Mouse (Mus musculus): ENCODE results near the gene Hspbap1. TPM values are rescaled to one million over a fixed set of nuclear protein-coding genes. Genes with fewer than 3 reads are reported as not detected.

Hspbap1 gene
- total RNA-seq, 4 experiments from 2014 or later, result 6.4 to 7.5 (median 6.9) TPM

DNA sequence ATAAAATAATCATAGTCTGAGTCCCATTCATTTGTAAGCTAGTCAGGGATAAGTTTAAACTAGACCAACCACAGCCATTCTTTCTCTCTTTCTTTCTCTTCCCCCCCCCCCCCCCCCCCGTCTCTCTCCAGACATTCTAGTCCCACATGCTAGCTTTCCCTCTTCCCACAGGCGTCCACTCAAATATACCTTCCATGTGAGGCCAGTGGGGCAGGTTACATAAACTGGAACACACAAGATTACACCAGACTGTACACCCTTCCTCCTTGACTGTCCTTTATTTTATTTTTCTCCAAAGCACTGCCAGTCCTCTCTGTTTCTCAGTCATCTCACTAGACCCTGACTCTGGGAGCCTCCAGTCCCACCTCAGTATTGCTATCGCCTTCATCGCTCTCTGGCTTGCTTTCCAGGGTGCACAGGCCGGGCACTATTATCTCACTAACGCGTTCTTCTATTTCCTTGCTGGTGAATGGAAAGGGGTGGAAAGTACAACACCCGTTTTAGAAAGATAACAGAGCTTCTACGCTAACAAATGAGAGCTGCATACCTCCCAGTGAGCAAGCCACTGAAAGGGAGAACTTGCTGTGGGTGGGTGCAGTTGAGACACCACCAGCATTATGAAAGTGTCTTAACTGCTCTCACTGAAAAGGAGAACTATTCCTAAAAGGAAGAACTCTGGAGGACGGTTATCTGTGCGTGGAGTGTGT lies 6.4 kb upstream of the Hspbap1 start:
- DNase-seq (ENCODE audit: low spot score in 2 of 2), result no peak

DNA sequence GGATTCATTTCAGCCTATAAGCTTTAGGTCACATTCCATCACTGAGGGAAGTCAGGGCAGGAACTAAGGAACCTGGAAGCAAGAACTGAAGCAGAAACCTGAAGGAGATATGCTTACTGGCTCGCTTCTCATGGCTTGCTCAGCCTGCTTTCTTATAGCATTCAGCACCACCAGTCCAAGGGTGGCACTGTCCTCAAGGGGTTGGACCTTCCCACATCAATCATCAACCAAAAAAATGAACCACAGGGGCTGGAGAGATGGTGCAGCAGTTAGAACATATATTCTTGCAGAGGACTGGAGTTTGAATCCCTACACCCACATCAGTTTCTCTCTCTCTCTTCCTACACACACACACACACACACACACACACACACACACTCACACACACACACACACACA lies 5.2 kb upstream of the Hspbap1 start:
- no peak for DNase-seq (ENCODE audit: low spot score in 2 of 2)

DNA sequence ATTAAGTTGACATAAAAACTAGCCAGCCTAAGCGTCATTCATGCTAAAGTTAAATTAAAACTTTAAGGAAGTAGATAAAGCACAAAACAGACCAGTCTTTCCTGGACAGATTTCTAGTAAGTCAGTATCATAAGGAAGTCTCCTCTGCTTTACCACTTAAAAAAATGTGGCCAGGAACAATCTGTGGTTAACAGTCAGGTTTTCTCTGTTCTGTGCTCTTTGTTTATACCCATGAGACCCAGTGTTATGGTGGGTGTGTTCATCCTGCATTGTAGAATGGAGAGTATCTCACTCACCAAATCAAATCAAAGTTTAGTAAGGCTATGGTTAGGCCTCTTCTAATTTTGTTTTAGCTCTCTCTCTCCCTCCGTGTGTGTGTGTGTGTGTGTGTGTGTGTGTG lies 4.7 kb upstream of the Hspbap1 start:
- DNase-seq (ENCODE audit: low spot score in 2 of 2), result no peak

DNA sequence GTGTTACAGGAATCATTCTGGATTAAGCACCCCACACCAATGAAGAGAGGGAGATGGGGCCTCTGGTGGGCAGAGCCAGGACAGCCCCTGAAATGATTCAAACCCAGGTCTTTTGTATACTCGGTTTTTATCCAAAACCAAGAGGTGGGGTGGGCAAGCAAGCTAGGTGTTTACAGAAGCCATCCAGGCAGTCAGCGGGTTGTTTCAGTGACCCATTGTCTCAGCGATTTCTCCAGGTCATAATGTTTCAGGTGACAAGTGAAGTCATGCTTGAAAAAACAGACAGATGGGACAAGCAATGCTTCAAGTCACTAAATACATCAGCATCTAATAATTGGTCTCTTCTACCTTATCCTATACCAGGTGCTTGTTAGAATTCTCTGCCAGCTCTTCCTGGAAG lies 3.8 kb upstream of the Hspbap1 start:
- DNase-seq (ENCODE audit: low spot score in 2 of 2), result no peak

DNA sequence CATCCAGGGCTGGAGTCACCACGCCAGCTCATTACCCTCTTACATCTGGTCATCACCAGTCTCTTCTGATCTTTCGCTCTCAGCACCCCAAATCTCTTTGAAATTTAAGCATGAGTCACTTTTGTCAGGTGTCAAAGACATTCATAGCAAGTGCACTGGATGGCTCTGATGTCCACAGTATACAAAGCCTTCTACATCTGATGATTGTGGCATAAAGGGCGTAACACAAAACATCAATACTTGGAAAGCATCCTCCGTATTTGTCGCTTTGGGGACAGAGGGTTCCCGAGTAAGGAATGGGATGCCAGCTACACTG lies 1.7 kb upstream of the Hspbap1 start:
- DNase-seq (ENCODE audit: low spot score in 2 of 2), result no peak

DNA sequence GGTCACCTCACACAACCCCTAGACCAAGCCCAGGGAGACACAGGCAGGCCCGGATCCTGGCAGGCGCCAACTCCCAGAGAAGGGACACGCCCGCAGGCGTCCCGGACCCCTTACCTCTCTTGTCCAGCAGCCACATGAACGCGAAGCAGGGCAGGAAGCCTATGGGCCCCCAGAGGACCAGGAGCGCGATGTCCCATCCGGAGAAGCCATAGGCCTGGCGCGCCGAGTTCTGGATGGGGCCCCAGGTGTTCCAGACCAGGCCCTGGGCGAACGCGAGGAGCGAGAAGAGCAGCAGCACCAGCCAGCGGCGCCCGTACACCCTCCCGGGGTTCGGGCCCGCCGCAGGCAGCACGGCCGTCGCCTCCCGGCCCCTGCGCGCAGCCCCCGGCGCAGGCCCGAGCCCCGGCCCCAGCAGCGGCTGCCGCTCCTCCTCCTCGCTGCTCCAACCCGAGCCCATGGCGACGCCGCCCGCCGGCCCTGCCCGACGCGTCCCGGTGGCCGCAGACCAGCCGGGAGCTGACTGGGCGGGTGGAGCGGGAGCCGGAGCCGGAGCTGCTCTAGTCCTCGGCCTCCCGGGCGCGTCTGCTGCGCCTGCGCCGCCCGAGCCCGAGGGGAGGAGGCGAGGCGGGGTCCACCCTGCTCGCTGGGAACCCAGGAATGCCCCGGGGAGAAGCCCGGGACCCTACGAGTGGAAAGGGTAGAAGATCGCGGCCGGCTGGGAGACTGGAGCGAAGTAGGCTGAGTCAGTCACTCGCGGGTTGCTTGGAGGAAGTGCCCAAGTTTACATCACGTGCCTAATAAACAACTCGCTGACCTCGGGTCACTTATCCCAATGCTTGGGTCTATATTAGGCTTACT lies 1.2 kb upstream of the Hspbap1 start, which contains the start of gene Dirc2:
Gene Dirc2 (minus strand): TSS at position 572 of the 858 bp plus-strand sequence.
- peak; percentile 61 to 66 for DNase-seq (ENCODE audit: low spot score in 2 of 2)

DNA sequence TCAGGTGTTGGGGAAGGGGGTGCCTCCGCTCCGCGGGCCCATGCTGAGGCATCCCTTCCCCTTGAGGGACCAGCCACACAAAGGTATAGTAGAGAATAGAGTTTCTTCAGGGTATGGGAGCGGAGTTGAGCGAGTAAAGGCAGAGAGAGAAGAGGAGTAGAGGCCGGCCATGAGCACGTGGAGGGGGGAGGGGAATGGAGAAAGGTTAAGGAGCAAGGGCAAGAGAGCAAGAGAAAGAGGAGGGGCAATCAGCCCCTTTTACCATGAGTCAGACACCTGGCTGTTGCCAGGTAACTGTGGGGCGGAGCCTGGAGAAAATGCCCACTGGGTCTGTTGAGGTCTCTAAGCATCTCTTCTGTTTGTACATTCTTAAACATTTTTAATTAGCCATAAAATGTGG lies 966 bp downstream of the Hspbap1 start:
- DNase-seq (ENCODE audit: low spot score in 2 of 2), result no peak

DNA sequence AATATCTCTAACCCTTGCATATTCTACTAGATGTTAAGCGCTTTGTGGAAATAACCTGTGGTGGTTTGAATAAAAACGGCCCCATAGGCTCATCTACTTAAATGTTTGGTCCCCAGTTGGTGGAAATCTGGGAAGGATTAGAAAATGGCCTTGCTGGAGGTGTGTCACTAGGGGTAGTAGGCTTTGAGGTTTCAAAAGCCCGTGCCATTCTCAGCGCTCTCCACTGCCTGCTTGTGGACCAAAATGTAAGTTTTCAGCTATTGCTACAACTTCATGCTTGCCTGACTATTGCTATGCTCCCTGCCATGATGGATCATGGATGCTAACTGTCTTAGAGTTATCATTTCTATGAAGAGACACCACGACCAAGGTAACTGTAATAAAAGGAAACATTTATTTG lies 1.4 kb downstream of the Hspbap1 start:
- no peak for DNase-seq (ENCODE audit: low spot score in 2 of 2)

DNA sequence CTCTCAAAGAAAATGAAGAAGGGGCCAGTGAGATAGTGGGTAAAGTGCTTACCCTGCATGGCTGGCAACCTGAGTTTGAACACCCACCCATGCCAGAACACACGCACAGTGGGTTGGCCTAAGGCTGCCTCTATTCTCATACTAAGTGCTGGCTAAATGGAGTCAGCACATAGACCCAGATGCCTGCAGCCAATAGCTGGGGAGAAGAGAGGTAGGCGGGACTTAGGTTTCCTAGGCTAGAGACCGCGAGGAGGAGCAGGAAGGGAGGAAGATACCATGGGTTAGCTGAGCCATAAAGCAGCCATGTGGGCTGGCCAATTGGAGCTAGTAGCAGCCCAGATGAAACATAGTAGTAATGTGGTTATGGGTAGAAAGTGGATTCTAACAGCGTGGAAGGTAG lies 2.4 kb downstream of the Hspbap1 start:
- DNase-seq (ENCODE audit: low spot score in 2 of 2), result no peak

DNA sequence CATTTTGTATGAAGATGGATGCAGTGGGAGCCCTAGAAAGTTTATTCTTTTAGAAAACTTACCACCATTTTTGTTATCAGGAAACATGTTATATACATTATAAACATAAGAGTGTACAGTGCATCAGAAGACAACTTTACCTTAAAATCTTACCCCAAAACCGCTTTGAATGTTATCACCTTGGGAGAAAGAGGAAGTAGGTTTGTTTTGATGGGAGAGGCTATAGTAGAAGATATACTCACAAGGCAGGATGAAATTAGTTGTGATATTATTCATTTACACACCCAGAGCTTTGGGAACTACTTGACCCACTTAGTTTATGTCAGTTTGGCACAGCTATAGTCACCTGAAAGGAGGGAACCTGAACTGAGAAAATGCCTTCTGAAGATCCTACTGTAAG lies 5.7 kb downstream of the Hspbap1 start:
- no peak for DNase-seq (ENCODE audit: low spot score in 2 of 2)

DNA sequence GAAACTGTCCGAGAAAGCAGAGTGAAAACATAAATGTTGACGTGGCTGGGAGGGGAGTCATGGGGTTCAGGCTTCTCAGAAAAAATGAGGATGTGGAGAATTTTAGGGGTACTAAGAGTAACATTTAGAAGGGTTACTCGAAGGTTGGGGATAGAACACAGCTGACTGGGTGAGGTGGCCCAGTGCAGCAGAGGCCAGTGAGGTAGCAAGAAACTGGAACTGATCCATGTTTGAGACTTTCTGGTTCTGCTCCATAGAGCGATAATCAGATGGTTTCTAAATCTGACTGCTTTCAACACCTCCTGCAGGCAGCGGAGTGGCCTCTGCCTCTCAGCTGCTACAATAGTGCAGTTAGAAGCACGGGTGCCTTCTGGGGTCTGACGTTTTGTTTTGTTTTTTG lies 6.6 kb downstream of the Hspbap1 start:
- no peak for DNase-seq (ENCODE audit: low spot score in 2 of 2)

DNA sequence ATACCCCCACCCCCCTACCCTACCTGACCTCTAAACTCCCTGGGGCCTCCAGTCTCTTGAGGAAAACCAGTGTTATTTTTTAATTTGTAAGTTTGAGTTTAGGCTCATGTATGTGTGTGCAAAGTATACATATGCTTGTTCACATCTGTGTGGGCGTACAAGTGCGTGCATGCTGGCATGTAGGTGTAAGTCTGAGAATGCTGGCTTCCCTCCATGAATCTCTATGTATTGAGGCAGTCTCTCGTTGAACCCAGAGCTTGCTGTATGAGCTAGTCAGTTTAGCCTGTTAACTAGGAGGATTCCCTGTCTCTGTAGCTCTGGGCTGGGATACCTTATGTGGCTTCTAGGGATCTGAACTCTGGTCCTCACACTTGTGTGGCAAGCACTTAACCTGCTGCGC lies 7.6 kb downstream of the Hspbap1 start:
- DNase-seq (ENCODE audit: low spot score in 2 of 2), result no peak

DNA sequence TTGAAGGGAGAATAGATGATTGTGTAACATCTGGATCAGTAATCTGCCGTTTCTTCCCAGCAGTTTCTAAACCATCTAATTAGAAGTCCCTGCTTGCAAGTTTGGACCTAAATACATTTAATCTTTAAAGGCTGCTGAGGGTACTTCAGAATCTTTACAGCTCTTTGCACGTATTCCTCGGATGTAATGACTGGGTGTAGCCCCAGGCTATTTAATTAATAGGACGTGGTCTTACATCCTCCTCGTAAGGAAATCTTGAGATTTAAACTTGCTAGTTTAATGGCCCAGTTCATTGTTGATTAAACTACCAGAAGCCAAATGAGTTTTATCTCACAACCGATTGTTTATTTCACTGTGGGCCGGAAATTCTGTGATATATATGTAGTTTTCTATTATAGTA lies 9.5 kb downstream of the Hspbap1 start:
- DNase-seq (ENCODE audit: low spot score in 2 of 2), result no peak

DNA sequence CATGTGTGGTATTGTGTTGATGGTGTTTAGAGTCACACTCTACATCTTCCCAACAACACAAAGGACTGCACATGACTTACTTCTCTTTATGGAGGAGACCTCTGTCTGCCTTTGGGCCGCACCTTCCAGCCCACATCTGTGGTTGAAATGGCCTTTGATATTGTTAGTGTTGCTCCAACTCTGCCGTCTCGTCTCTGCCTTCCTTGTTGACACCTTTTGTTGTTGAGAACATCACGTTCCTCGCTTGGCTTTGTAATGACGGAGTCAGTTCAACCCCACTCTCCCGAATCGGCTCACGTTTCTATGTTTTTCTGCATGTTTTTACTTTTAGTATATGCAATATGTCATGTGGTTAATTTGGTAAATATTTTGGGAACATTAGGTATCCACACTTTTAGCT lies 10.9 kb downstream of the Hspbap1 start:
- DNase-seq (ENCODE audit: low spot score in 2 of 2), result no peak

DNA sequence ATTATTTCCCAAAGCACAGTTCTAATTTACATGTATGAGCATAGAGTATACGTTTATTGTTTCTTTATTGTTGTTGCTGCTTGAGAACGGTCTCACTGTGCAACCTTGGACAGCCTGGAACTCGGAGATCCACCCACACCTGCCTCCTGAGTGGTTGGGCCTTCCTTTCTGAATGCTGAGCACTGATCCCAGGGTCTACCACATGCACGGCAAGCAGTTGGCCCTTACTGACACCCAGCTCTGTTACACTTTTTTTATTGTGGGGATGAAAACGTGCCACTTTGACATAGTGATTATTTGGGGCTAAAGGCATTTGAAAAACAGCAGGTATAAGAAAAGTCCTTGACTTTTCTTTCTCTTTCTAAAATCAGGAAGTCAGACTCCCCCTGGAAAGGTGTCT lies 11.5 kb downstream of the Hspbap1 start:
- DNase-seq (ENCODE audit: low spot score in 2 of 2), result no peak

DNA sequence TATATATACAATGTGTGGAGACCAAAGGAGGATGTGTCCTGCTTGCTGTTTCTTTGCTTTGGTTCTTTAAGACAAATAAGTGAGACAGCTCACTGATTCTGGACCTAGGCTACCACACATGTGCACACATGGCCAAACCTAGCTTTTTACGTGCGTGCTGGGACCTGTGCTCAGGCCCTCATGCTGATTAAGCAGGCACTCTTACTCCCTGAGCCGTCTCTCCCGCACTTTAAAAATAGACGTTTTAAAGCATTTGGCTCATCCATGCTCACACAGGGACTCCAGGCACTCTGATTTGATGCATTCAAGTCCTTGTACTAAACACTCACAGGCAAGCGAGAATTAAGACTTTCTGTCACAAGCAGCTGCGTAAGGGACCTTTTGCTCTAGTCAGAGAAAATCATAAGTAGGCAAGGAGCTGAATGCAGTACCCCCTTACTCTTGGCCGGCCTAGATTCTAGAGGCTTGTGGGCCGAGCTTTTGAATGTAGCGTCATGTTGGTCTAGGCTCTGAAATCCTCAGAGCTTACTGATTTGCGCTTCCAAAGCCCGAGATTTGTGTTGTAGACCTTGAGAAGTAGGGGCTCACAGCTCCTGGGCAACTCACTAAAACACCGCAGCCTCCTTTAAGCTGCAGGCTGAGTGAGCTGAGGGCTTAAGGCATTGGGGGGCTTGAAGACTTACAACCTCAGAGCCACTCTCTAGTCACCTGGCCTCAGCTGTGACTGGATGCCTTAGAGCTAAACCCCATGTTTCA lies 12.5 kb downstream of the Hspbap1 start:
- DNase-seq (ENCODE audit: low spot score in 2 of 2), result no peak

DNA sequence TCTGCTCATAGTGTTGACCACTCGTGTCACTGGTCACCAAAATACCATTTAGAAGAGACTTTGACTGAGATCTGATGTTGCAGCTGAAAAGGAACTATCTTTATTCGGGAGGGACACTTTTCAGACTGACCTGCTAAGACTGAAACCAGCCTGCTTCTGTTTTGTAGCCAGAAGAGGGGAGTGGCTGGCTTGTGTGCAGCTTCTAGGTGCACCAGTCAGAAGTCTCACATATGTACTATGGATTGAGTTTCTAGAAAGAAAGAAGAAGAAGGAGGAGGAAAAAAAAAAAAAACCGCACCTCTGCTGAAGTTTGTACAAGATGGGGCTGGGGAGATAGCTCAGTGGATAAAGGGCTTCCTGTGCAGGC lies 13.0 kb downstream of the Hspbap1 start:
- DNase-seq (ENCODE audit: low spot score in 2 of 2), result no peak

DNA sequence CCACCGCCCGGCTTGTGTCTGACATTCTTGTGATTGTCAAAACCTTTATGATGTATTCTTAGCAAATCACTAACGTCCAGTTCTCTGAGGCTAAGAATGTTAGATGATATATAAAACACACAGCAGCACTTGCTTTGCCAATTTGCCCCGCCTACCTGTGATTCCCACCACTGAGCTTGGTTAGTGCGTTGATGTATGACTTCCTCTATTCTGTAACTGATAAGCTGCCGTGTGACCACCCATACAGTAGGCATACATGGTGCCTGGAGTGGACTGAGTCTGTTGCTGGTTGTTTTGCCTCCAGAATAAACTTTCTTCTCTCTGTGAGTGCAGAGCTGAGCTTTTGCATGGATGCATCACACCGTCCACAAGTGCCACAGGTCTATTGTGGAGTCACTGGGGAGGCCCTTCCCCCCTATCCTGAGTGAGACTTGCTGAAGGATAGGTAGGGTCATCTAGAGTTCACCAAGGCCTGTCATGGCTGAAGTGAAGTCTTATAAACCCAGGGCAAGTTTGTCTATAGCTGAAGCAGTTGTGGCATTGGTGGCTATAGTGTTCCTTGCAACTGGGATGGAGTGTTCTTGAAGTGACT lies 14.1 kb downstream of the Hspbap1 start:
- no peak for DNase-seq (ENCODE audit: low spot score in 2 of 2)

DNA sequence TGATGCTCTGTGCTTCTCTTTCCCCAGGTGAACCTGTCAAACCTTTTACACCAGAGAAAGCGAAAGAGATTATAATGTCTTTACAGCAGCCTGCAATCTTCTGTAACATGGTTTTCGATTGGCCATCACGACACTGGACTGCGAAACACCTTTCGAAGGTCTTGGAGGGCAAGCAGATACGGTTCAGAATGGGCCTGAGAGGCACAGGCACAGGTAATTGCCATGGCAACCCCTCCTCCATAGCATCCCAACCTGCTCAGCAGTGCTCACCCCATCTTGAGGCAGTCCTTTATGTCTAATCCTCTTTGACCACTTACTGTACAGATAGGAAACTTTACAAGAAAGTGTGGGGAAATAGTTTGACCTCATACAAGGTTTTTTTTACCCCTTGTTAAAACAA lies 17.0 kb downstream of the Hspbap1 start:
- no peak for DNase-seq (ENCODE audit: low spot score in 2 of 2)

DNA sequence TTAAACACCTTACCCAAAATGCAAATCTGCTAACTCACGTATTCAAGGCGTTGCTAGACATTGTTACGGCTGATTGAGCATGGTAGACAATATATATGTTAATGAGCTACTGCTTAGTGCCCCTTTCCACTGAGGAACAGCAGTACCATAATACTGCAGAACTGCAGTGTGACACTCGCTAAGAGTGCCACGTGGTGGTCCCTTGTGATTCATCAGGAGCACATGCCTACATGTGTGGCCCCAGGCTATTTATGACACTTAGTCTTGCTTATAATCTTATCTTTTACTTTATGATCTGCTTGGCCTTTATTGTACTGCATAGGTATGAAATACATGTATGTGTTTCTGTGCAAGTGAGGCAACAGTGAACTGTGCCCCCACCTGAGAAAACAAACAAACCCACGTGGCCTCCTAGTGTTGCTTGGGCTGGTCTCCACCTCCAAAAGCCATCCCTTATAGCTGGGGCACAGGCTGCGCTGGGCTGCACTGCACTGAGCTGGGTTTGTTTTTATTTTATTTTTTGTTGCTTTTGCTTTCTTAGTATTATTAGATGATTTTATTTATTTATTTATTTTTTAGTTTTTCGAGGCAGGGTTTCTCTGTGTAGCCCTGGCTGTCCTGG lies 17.5 kb downstream of the Hspbap1 start:
- no peak for DNase-seq (ENCODE audit: low spot score in 2 of 2)

DNA sequence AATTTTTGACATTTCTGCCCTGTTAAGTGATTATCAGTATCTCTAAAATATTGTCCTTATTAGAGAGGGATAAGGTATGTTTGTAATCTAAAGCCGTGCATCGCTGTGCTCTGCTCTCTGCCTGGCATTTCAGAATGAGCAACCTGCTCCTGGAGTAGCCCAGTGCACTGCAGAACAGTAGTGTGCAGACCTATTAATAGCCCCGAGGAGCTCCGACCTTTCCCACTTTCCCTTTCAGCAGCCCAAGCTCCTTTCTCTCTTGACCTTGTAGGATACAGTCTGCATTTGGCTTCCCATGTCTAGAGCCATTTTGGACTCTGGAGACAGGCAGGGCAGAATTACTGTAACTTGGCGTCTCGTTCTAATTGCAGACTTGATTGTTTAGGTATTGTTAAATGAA lies 18.2 kb downstream of the Hspbap1 start:
- DNase-seq (ENCODE audit: low spot score in 2 of 2), result no peak

All from left cerebral cortex, adult 8-10 months (tissue).